Mouse (Mus musculus) right cerebral cortex, adult 18-20 months (tissue): ENCODE data around the gene Vegfb.

Experiments
- DNase-seq: peaks from one replicate; pipeline ENCODE4 v3.0.0; 2022; ENCODE audit warnings: mixed read lengths

Vegfb gene

GRCm38 (mm10) chr19:6987061-6987903 lies at the start of gene Vegfb:
Vegfb (minus strand) TSS chr19:6987651.
- DNase-seq, result peak; percentile 66

- DNase-seq, result no peak
Measured at GRCm38 (mm10) chr19:7034006-7034405, 46.6 kb upstream of the Vegfb start.

GRCm38 (mm10) chr19:7029531-7029930 lies 42.1 kb upstream of the Vegfb start:
- DNase-seq, result peak; percentile 78

- no peak for DNase-seq
Measured at GRCm38 (mm10) chr19:7020224-7020641, 32.8 kb upstream of the Vegfb start.

GRCm38 (mm10) chr19:7019191-7019590 lies 31.7 kb upstream of the Vegfb start, which contains the start of gene Fermt3:
Fermt3 (minus strand) TSS chr19:7019469.
- DNase-seq, result no peak

- DNase-seq, result no peak
Measured at GRCm38 (mm10) chr19:7018546-7018945, 31.1 kb upstream of the Vegfb start.

GRCm38 (mm10) chr19:7017541-7018457 lies 30.3 kb upstream of the Vegfb start:
- no peak for DNase-seq

- no peak for DNase-seq
Measured at GRCm38 (mm10) chr19:7014481-7015135, 27.2 kb upstream of the Vegfb start.

GRCm38 (mm10) chr19:7013984-7014383 lies 26.5 kb upstream of the Vegfb start:
- no peak for DNase-seq

- DNase-seq, result no peak
Measured at GRCm38 (mm10) chr19:7012426-7012825, 25.0 kb upstream of the Vegfb start.

GRCm38 (mm10) chr19:7006892-7007593 lies 19.6 kb upstream of the Vegfb start:
- DNase-seq, result no peak

GRCm38 (mm10) chr19:6999360-7000063 lies 12.1 kb upstream of the Vegfb start:
- no peak for DNase-seq

GRCm38 (mm10) chr19:6997721-6998290 lies 10.4 kb upstream of the Vegfb start:
- DNase-seq, result no peak

GRCm38 (mm10) chr19:6996006-6996405 lies 8.6 kb upstream of the Vegfb start, which contains the start of the genes Nudt22 and Trpt1:
Nudt22 (minus strand) TSS chr19:6996117.
Trpt1 (plus strand) TSS chr19:6996131.
- peak; percentile 89 for DNase-seq

GRCm38 (mm10) chr19:6995255-6995991 lies 8.0 kb upstream of the Vegfb start:
- DNase-seq, result no peak

- no peak for DNase-seq
Measured at GRCm38 (mm10) chr19:6994489-6994888, 7.0 kb upstream of the Vegfb start.

GRCm38 (mm10) chr19:6994002-6994401 lies 6.6 kb upstream of the Vegfb start:
- no peak for DNase-seq

- no peak for DNase-seq
Measured at GRCm38 (mm10) chr19:6993011-6993770, 5.7 kb upstream of the Vegfb start.

- peak; percentile 97 for DNase-seq
Measured at GRCm38 (mm10) chr19:6992011-6992858, 4.8 kb upstream of the Vegfb start, which contains the start of gene Dnajc4. Dnajc4 (minus strand) TSS chr19:6992572.
